Mouse (Mus musculus) CH12.LX (cell line): ENCODE data around the gene Ly6g6d. TPM values are rescaled to one million over a fixed set of nuclear protein-coding genes. Genes with fewer than 3 reads are reported as not detected.

ENCODE experiments used
- DNase-seq: peaks from one replicate; pipeline ENCODE4 v3.0.0-alpha.2; 2013; ENCODE audit errors: extremely low read depth
- H3K27ac ChIP-seq: 2 replicates; pipeline ENCODE4 v1.5.1; 2012; ENCODE audit warnings: low read depth, mild to moderate bottlenecking, control low read depth, moderate library complexity; ENCODE audit not compliant: insufficient read depth
- H3K27me3 ChIP-seq: replicated peaks from 2 replicates; pipeline ENCODE3; 2012; ENCODE audit warnings: inconsistent platforms
- H3K36me3 ChIP-seq, 2 experiments: replicated peaks in 1 of 2; 2 replicates each; pipeline versions ENCODE3 to v1.6.1; 2012; ENCODE audit warnings: inconsistent platforms in 1 of 2, low read length in 1 of 2, mild to moderate bottlenecking in 1 of 2, mixed read lengths in 1 of 2, moderate library complexity in 1 of 2; ENCODE audit not compliant: control insufficient read depth in 1 of 2, insufficient read depth in 1 of 2
- H3K4me1 ChIP-seq, 2 experiments: 2 replicates each; pipeline ENCODE4 v1.6.1; 2012; ENCODE audit warnings: inconsistent platforms in 1 of 2, moderate library complexity in 1 of 2; ENCODE audit not compliant: insufficient read depth in 2 of 2, control insufficient read depth in 1 of 2
- H3K4me2 ChIP-seq: 2 replicates; pipeline ENCODE4 v1.6.1; 2012; ENCODE audit warnings: low read depth, mild to moderate bottlenecking, control low read depth; ENCODE audit not compliant: poor library complexity, insufficient read depth, severe bottlenecking
- H3K4me3 ChIP-seq, 3 experiments: fragments of 150-350 bp in 1 of 3; sonication (generic) in 1 of 3; replicated peaks in 1 of 3; 2 replicates each; pipeline versions ENCODE3 to v1.5.1; 2011 to 2012; ENCODE audit warnings: low read depth in 2 of 3, low read length in 2 of 3, mild to moderate bottlenecking in 2 of 3, moderate library complexity in 2 of 3, control low read depth in 1 of 3, improper control_type of control experiment in 1 of 3, inconsistent platforms in 1 of 3, mixed read lengths in 1 of 3; ENCODE audit not compliant: poor library complexity in 1 of 3
- H3K79me2 ChIP-seq: replicated peaks from 2 replicates; pipeline ENCODE4 v1.6.1; 2012; ENCODE audit warnings: mild to moderate bottlenecking, moderate library complexity; ENCODE audit not compliant: control insufficient read depth, poor library complexity, insufficient read depth, severe bottlenecking; ENCODE audit errors: extremely low read depth
- H3K9ac ChIP-seq: 2 replicates; pipeline ENCODE4 v1.6.1; 2012; ENCODE audit warnings: low read depth, mild to moderate bottlenecking, control low read depth, moderate library complexity; ENCODE audit not compliant: insufficient read depth
- H3K9me3 ChIP-seq: replicated peaks from 2 replicates; pipeline ENCODE3; 2012; ENCODE audit warnings: low read length, inconsistent platforms, mixed read lengths
- CHD1 ChIP-seq: IDR thresholded peaks from 2 replicates; pipeline ENCODE4 v1.6.1; 2012; ENCODE audit warnings: low read depth, low read length, improper control_type of control experiment, inconsistent platforms
- ELF1 ChIP-seq: IDR thresholded peaks from 2 replicates; pipeline ENCODE4 v1.6.1; 2014; ENCODE audit warnings: low read depth, mild to moderate bottlenecking, inconsistent platforms, low read length, improper control_type of control experiment
- EP300 ChIP-seq: IDR thresholded peaks from 2 replicates; pipeline ENCODE4 v1.6.1; 2011; ENCODE audit warnings: low read length, improper control_type of control experiment
- GABPA ChIP-seq: IDR thresholded peaks from 2 replicates; pipeline ENCODE4 v1.6.1; 2012; ENCODE audit warnings: low read depth, low read length, improper control_type of control experiment, inconsistent platforms; ENCODE audit not compliant: insufficient replicate concordance
- IRF4 ChIP-seq: IDR thresholded peaks from 2 replicates; pipeline ENCODE4 v1.6.1; 2014; ENCODE audit warnings: low read depth, mild to moderate bottlenecking, inconsistent platforms, low read length, improper control_type of control experiment
- MAFK ChIP-seq: IDR thresholded peaks from 2 replicates; pipeline ENCODE4 v1.6.1; 2011; ENCODE audit warnings: low read length, improper control_type of control experiment; ENCODE audit not compliant: insufficient replicate concordance
- MAX ChIP-seq: IDR thresholded peaks from 2 replicates; pipeline ENCODE4 v1.6.1; 2011; ENCODE audit warnings: low read length, improper control_type of control experiment
- MAZ ChIP-seq: IDR thresholded peaks from 2 replicates; pipeline ENCODE4 v1.6.1; 2012; ENCODE audit warnings: low read depth, mild to moderate bottlenecking, inconsistent platforms, low read length, improper control_type of control experiment, moderate library complexity
- MYC ChIP-seq: IDR thresholded peaks from 2 replicates; pipeline ENCODE4 v1.6.1; 2011; ENCODE audit warnings: low read depth, mild to moderate bottlenecking, improper control_type of control experiment, low read length
- PAX5 ChIP-seq: IDR thresholded peaks from 2 replicates; pipeline ENCODE4 v1.6.1; 2012; ENCODE audit warnings: low read length, inconsistent platforms, mixed read lengths
- POLR2A ChIP-seq: IDR thresholded peaks from 2 replicates; pipeline ENCODE4 v1.6.1; 2011; ENCODE audit warnings: low read depth, mild to moderate bottlenecking, improper control_type of control experiment, low read length
- POLR2AphosphoS2 ChIP-seq: IDR thresholded peaks from 2 replicates; pipeline ENCODE4 v1.6.1; 2011; ENCODE audit warnings: low read depth, low read length, improper control_type of control experiment
- RAD21 ChIP-seq: IDR thresholded peaks from 2 replicates; pipeline ENCODE4 v1.6.1; 2011; ENCODE audit warnings: low read depth, mild to moderate bottlenecking, low read length, improper control_type of control experiment, moderate library complexity
- RCOR1 ChIP-seq: conservative IDR thresholded peaks from 2 replicates; pipeline ENCODE4 v1.6.1; 2012; ENCODE audit warnings: low read depth, mild to moderate bottlenecking, inconsistent platforms, low read length, improper control_type of control experiment
- SIN3A ChIP-seq: IDR thresholded peaks from 2 replicates; pipeline ENCODE4 v1.6.1; 2012; ENCODE audit warnings: low read length, improper control_type of control experiment, inconsistent platforms
- USF2 ChIP-seq: conservative IDR thresholded peaks from 2 replicates; pipeline ENCODE4 v1.6.1; 2011; ENCODE audit warnings: low read depth, low read length, improper control_type of control experiment
- ZKSCAN1 ChIP-seq: IDR thresholded peaks from 2 replicates; pipeline ENCODE4 v1.6.1; 2012; ENCODE audit warnings: low read depth, inconsistent platforms, low read length, improper control_type of control experiment, borderline replicate concordance
- ZMIZ1 ChIP-seq: IDR thresholded peaks from 2 replicates; pipeline ENCODE4 v1.6.1; 2012; ENCODE audit warnings: low read depth, mild to moderate bottlenecking, inconsistent platforms, low read length, improper control_type of control experiment
- ZNF384 ChIP-seq: IDR thresholded peaks from 2 replicates; pipeline ENCODE4 v1.6.1; 2012; ENCODE audit warnings: low read depth, low read length, improper control_type of control experiment, inconsistent platforms
- dilution Hi-C: fragments of 300-500 bp; cut with MboI; formaldehyde crosslinking; loops from 2 replicates; pipeline ENCODE4 v1.14.3; 2020; ENCODE audit warnings: low sequenced_read_pairs; ENCODE audit not compliant: extremely low pct_unique_long_range_greater_than_20kb, extremely low pct_ligation_motif_present
- in situ Hi-C: fragments of 300-500 bp; cut with MboI; formaldehyde crosslinking; loops from 3 replicates; pipeline ENCODE4 v1.14.3; 2019; ENCODE audit warnings: low sequenced_read_pairs, low pct_ligation_motif_present, low pct_unique_long_range_greater_than_20kb, mixed read lengths
- polyA plus RNA-seq: library from polyadenylated mRNA; unstranded; fragments of >175 nt; gene quantifications from 2 replicates; pipeline ENCODE4 v1.2.1, GENCODE M21; 2012; ENCODE audit warnings: low read depth; ENCODE audit not compliant: insufficient read length
- total RNA-seq, 2 experiments: library from RNA; depleted of rRNA; stranded (reverse); fragments of 300-350 nt in 1 of 2; fragments of >200 nt in 1 of 2; gene quantifications; 2 replicates each; pipeline ENCODE4 v1.2.3; 2012 to 2014

The Ly6g6d gene
- total and polyA plus RNA-seq, 3 experiments, result 0.44 TPM; not detected in 2

- H3K27ac ChIP-seq, result no peak overlapping the region
- dilution Hi-C loops, result no loop called here
- no peaks in the 10 kb centered on the region for H3K9me3 ChIP-seq
- H3K4me2 ChIP-seq, result no peak overlapping the region
- peaks cover 3 to 20% of the 10 kb centered on the region in 2 experiments for H3K4me1 ChIP-seq
- H3K36me3 ChIP-seq, result peaks cover 42 to 85% of the 10 kb centered on the region in 2 experiments
- DNase-seq, result no peak
- no peak overlapping the region for H3K4me3 ChIP-seq
- H3K9ac ChIP-seq, result no peak overlapping the region
- no peaks in the 10 kb centered on the region for H3K27me3 ChIP-seq
- in situ Hi-C loops, result no loop called here
- H3K79me2 ChIP-seq, result no peaks in the 10 kb centered on the region; the same call in 1 of the 2 replicates
- TF ChIP-seq ZNF384, result peak; percentile 20; the same call in 1 of the 2 replicates
- TF ChIP-seq POLR2AphosphoS2, result no peak
- TF ChIP-seq, all 38 proteins: peak for 1
Measured at GRCm38 (mm10) chr17:35094475-35095365, 16.9 kb upstream of the Ly6g6d start.

- TF ChIP-seq ELF1 (no peak), CHD1 (no peak), MAZ (no peak), POLR2A (no peak), EP300 (no peak), RCOR1 (no peak), MAX (no peak), USF2 (no peak), IRF4 (no peak), ZKSCAN1 (no peak), ZMIZ1 (no peak), RAD21 (no peak), POLR2AphosphoS2 (no peak), PAX5 (no peak), MYC (no peak), GABPA (no peak), SIN3A (no peak), MAFK (no peak)
- Histone ChIP-seq H3K79me2 (no peaks in the 10 kb centered on the region; the same call in 1 of the 2 replicates), H3K36me3 (peaks cover 37 to 66% of the 10 kb centered on the region in 2 experiments), H3K9me3 (no peaks in the 10 kb centered on the region), H3K4me3 (no peak overlapping the region), H3K27ac (no peak overlapping the region), H3K4me2 (no peak overlapping the region), H3K4me1 (peaks cover 3 to 20% of the 10 kb centered on the region in 2 experiments), H3K27me3 (peaks cover 3% of the 10 kb centered on the region), H3K9ac (no peak overlapping the region)
- DNase-seq, result no peak
- dilution Hi-C loops, result no loop called here
- in situ Hi-C loops, result no loop called here
Measured at GRCm38 (mm10) chr17:35092403-35093198, 14.7 kb upstream of the Ly6g6d start.
